Mouse (Mus musculus) heart, adult 18-20 months (tissue): ENCODE data around the gene Samd11. TPM values are rescaled to one million over a fixed set of nuclear protein-coding genes. Genes with fewer than 3 reads are reported as not detected.

ENCODE experiments used
- DNase-seq, 2 experiments: peaks; one replicate each; pipeline ENCODE4 v3.0.0; 2021 to 2022; ENCODE audit warnings: mixed read lengths in 1 of 2
- microRNA-seq, 2 experiments: library from miRNA; unstranded; fragments of <30 nt; microRNA quantifications; one replicate each; pipeline ENCODE4 v1.2.0; 2022
- total RNA-seq, 2 experiments: library from RNA; stranded (reverse); gene quantifications; 2 replicates each; pipeline ENCODE4 v1.2.3; 2021

The Samd11 gene
- total RNA-seq, 2 experiments from 2014 or later, result not detected

DNA sequence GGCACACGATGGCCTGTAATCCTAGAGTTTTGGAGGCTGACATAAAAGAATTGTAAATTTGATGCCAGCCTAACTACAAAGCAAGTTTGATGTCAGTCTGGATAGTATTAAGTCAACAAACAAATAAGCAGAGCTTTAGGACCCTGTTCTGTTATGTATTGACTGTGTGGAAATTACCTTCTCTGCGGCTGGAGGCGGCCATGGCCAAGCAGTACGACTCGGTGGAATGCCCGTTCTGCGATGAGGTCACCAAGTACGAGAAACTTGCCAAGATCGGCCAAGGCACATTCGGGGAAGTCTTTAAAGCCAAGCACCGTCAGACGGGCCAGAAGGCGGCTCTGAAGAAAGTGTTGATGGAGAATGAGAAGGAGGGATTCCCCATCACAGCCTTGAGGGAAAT, 42.3 kb downstream of the Samd11 start:
- no peak for DNase-seq

DNA sequence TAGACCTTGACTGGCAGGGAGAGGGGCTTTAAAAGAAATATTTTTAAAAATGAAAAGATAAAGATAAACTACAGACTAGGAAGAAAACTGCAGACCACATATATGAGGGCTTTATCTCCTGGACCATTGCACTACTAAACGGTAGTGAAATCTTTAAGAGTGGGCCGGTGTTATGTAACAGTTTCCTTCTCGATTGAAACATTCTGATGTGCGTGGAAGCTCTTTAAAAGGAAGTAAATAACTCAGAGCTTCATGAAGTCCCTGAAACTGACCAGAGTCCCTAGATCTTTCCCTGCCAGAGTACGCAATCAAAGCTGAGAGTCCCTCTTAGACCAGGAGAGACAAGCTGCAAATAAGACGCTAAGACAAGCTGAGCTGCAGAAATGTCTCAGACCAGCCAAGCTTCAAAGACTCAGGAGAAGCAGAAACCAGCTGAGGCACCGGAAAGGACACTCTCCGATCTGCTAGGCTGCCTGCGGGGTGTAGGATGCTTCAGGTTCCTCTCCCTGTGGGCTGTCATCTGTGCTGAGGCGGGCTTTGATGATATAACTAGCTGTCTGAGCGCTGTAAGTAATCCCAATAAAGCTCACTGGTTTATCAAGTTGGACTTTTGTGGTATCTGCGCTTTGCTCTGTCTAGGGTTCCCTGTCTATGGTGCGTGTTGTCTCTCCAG, 45.4 kb downstream of the Samd11 start:
- no peak for DNase-seq

DNA sequence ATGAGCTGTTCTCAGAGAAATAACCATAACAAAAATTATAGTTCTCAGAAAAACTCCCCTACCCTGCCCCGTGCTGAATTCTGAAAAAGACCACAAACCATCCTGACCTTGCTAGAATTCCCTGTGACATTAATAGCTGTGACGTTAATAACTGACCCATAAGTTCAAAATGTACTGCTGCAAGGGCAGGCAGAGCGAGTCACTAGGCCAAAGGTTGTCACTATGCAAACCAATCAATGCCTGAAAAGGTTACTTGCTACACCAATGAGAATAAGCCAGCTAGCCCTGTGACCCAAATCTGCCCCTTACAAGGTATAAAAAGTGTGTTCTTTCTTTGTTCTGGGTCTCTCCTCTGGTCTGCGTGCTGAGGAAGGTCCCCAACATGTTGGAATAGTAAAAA, 46.6 kb downstream of the Samd11 start:
- DNase-seq, result no peak

DNA sequence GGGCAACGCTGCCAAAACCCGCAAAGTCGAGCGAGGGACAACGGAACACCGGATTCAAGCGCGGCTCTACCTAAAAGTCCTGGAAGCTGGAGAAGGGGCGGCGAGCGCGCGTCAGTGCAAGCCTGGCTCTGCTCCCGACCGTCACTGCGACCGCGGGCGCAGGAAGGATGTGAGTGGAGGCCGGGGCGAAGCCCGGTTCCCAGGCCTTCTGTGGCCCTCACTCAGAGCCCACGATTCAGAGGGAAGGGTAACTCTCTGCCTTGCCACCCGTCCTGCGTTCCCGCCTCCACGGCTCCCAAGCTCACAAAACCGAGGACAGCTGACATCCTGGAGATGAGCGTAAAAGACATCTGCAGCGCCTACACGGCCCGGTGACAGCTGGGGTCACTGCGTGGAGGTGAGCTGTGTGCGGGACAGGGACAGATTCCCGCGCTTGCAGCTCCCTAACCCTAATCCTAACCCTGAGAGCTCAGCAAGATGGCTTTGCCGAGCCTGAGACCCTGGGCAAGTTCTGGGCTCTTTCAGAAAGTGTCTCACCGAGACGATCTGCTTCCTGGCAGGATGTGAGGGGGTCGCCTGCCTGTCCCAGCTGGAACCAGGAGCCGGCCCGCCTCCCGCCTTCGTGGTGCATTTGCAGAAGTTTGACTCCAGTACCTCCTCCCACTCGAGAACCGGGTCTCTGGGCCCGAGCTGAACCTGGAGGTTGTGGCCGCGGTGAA, 51.9 kb downstream of the Samd11 start:
- peak; percentile 36 to 42 for DNase-seq

DNA sequence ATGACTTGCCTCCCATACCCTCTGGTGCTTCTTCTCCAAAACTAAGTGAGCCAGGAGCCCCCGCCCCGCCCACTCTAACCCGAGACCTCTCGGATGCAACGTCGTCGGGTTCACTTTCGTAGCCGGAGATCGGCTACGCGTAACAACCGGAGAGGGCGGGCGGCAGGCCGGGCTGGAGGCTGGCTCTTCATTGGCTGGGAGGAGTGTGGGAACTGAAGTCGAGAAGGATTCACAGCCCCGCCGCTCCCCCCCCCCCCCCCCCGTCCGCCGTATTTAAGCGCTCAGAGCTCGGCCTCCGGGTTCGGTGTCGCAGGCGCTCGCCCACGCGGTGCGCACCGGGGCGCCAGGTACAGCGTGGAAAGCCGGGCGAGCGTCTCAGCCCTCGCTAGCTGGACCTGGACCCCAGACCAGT, 52.5 kb downstream of the Samd11 start, which contains the start of gene AW011738:
Gene AW011738, plus strand, starts transcription at position 304 of the 412 bp plus-strand sequence.
- DNase-seq, result peak; percentile 86 to 90

DNA sequence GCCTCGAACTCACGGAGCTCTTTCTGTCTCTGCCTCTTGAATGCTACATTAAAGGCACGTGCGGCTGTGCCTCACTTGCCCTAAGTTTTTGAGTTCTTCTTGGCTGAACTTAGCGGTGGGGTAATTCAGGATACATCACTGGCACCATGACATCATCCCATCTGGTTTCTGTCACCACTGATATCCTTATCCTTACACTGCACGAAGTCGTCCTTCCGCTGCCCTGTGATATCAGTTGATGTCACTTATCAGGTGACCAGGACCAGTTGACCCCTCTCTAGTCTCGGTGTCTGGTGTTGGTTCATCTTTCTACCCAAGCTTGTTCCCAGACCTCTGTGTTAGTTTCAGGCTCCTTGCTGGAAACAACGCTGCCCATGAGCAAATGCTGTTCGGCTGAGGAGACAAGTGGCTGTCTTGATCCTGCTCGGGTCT, 53.0 kb downstream of the Samd11 start:
- peak in 1 of 2 experiments; percentile 39 for DNase-seq

- DNase-seq, result peak; percentile 54 to 63
These were observed 54.6 kb downstream of the Samd11 start, which contains the start of gene Isg15 for GRCm38 (mm10) chr4:156200623-156201475. Isg15 (minus strand) TSS chr4:156200818.

DNA sequence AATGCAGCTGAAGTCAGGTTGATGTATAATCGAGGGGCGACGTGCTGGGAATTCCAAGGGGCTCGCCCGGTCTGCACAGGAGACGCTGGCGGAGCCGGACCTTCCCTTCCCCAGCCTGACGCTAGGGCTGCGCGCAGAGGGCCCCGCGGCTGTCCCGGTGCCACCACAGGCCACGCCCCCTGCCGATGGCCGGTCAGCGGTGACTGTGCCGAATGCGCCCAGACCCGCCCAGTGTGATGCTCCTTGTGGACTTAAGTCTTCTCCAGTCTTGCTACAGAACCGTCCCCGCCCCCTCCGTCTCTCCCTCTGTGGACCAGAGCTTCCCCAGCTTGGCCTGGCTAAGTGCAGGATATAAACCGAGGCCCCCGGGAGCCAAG, 57.6 kb downstream of the Samd11 start:
- DNase-seq, result peak; percentile 88 to 94

DNA sequence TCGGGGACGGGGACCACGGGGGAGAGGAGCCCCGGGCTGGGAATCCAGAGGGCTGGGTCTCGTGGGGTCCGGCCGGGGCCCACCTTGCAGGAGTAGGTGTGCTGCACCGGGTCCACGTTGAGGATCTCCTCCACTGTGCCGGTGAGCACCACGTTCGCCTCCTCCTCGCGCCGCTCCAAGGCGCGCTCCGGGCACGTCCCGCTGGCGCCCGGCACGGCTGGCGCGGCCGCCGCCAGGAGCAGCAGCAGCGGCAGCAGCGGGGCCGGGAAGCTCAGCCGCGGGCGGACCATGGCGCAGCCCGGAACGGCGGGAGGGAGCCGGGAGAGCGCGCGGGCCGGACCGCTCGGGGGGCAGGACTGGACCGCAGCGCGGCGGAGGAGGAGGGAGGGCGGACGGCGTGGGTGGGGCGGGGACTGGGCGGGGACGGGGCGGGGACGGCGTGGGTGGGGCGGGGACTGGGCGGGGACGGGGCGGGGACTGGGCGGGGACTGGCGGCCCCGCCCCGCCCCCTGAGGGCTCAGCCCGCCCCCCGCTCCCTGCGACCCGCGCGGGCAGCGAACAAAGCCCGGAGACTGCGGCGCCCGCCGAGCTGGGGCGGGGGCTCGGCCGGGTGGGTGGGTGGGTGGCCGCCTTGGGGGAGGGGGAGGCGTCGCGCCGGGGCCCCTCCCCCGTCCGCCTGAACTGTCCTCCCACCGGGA, 58.2 kb downstream of the Samd11 start, which contains the start of gene Agrn:
Gene Agrn, minus strand, starts transcription at position 358 of the 698 bp plus-strand sequence.
- DNase-seq, result peak; percentile 77 to 81

Small RNA genes within 50 kb of the gene (microRNA-seq; reads per million reads assigned to microRNA genes)
- gene Mir7658, result 3.4 to 4.1 reads per million in 2 experiments

Other genes with a start within 250 kb of the Samd11 start
- 1 to 10 TPM in 1 of 2 experiments, under 1 TPM in 1; 0.25 to 1.0 TPM for gene Tnfrsf4, start 241.8 kb downstream of the Samd11 start, total RNA-seq
- under 1 TPM; 0.45 to 0.49 TPM for gene Tnfrsf18, start 229.5 kb downstream of the Samd11 start, total RNA-seq
- under 1 TPM in 1 of 2 experiments, not detected in 1; 0.33 TPM for gene Ttll10, start 196.2 kb downstream of the Samd11 start, total RNA-seq
- 1 to 10 TPM; 2.0 to 3.0 TPM for gene 9430015G10Rik, start 145.7 kb downstream of the Samd11 start, total RNA-seq
- under 1 TPM; 0.07 to 0.15 TPM for gene Rnf223, start 125.1 kb downstream of the Samd11 start, total RNA-seq
- gene Agrn, start 58.2 kb downstream of the Samd11 start, total RNA-seq, result 10 to 100 TPM; 22.6 to 24.7 TPM
- gene Isg15, start 54.8 kb downstream of the Samd11 start, total RNA-seq, result 1 to 10 TPM; 2.3 to 3.1 TPM
- gene AW011738, start 52.4 kb downstream of the Samd11 start, total RNA-seq, result 10 to 100 TPM in 1 of 2 experiments, 1 to 10 TPM in 1; 9.5 to 11.6 TPM
- gene Perm1, start 39.8 kb downstream of the Samd11 start, total RNA-seq, result 100 to 1,000 TPM; 265 to 319 TPM
- 10 to 100 TPM; 10.1 to 11.0 TPM for gene Plekhn1, start 20.8 kb downstream of the Samd11 start, total RNA-seq
- 10 to 100 TPM; 22.9 to 27.0 TPM for gene Noc2l, start 19.6 kb downstream of the Samd11 start, total RNA-seq
- not detected for gene Vmn2r-ps159, start 75.4 kb upstream of the Samd11 start, total RNA-seq